Mouse (Mus musculus) monocyte, adult 2 months (primary cell): Measurements from ENCODE around the gene Klk7.

ENCODE experiments used
- DNase-seq, 2 experiments: peaks; one replicate each; pipeline ENCODE4 v3.0.0; 2022; ENCODE audit warnings: low spot score in 2 of 2, low read depth in 1 of 2

The Klk7 gene

GRCm38 (mm10) chr7:43810994-43811393 is at the start of gene Klk7:
Klk7 (plus strand) TSS chr7:43811294.
- no peak for DNase-seq

- DNase-seq, result no peak
Observed at GRCm38 (mm10) chr7:43766484-43766883, 44.6 kb upstream of the Klk7 start.

- DNase-seq, result peak in 1 of 2 experiments; percentile 0
Observed at GRCm38 (mm10) chr7:43768597-43768996, 42.5 kb upstream of the Klk7 start, which contains the start of gene Klk12. Klk12 (plus strand) TSS chr7:43768897.

GRCm38 (mm10) chr7:43769636-43770035 is 41.5 kb upstream of the Klk7 start:
- no peak for DNase-seq

- DNase-seq, result peak in 1 of 2 experiments; percentile 0
Observed at GRCm38 (mm10) chr7:43770701-43771100, 40.4 kb upstream of the Klk7 start.

GRCm38 (mm10) chr7:43771916-43772315 is 39.2 kb upstream of the Klk7 start:
- peak in 1 of 2 experiments; percentile 0 for DNase-seq

GRCm38 (mm10) chr7:43772901-43773300 is 38.2 kb upstream of the Klk7 start:
- peak in 1 of 2 experiments; percentile 0 for DNase-seq

GRCm38 (mm10) chr7:43774364-43774763 is 36.7 kb upstream of the Klk7 start, which contains the start of gene Klk11:
Klk11 (plus strand) TSS chr7:43774604.
- DNase-seq, result peak in 1 of 2 experiments; percentile 0

- DNase-seq, result no peak
Observed at GRCm38 (mm10) chr7:43774802-43775201, 36.3 kb upstream of the Klk7 start.

- DNase-seq, result peak in 1 of 2 experiments; percentile 0
Observed at GRCm38 (mm10) chr7:43775311-43776057, 35.6 kb upstream of the Klk7 start.

GRCm38 (mm10) chr7:43776506-43776905 is 34.6 kb upstream of the Klk7 start:
- DNase-seq, result no peak

GRCm38 (mm10) chr7:43777423-43777822 is 33.7 kb upstream of the Klk7 start:
- DNase-seq, result no peak

GRCm38 (mm10) chr7:43778176-43778970 is 32.7 kb upstream of the Klk7 start:
- no peak for DNase-seq

GRCm38 (mm10) chr7:43780241-43780640 is 30.9 kb upstream of the Klk7 start:
- no peak for DNase-seq

GRCm38 (mm10) chr7:43780746-43781145 is 30.3 kb upstream of the Klk7 start, which contains the start of gene Klk10:
Klk10 (plus strand) TSS chr7:43781035.
- DNase-seq, result no peak

GRCm38 (mm10) chr7:43781541-43781940 is 29.6 kb upstream of the Klk7 start:
- DNase-seq, result no peak

- DNase-seq, result peak; percentile 51 to 81
Observed at GRCm38 (mm10) chr7:43782275-43783265, 28.5 kb upstream of the Klk7 start.

GRCm38 (mm10) chr7:43785286-43785685 is 25.8 kb upstream of the Klk7 start:
- no peak for DNase-seq

- DNase-seq, result no peak
Observed at GRCm38 (mm10) chr7:43788096-43788495, 23.0 kb upstream of the Klk7 start.

GRCm38 (mm10) chr7:43789295-43789694 is 21.8 kb upstream of the Klk7 start:
- DNase-seq, result no peak

GRCm38 (mm10) chr7:43791591-43791990 is 19.5 kb upstream of the Klk7 start, which contains the start of gene Klk9:
Klk9 (plus strand) TSS chr7:43791891.
- no peak for DNase-seq
